Mouse (Mus musculus) telencephalon, adult 2 months (tissue): ENCODE data around the gene Lcmt2.
A peak's percentile ranks its signal among the peaks of the same experiment; 100 is the strongest.
"Not testable (repeated sequence)": the region's sequence is repeated elsewhere in the genome, so short reads cannot be mapped to it uniquely, and the experiment has no call there.

Experiments used
- DNase-seq: peaks from one replicate; pipeline ENCODE4 v3.0.0-alpha.2; 2011; ENCODE audit warnings: low read depth, low spot score

Gene Lcmt2

DNA sequence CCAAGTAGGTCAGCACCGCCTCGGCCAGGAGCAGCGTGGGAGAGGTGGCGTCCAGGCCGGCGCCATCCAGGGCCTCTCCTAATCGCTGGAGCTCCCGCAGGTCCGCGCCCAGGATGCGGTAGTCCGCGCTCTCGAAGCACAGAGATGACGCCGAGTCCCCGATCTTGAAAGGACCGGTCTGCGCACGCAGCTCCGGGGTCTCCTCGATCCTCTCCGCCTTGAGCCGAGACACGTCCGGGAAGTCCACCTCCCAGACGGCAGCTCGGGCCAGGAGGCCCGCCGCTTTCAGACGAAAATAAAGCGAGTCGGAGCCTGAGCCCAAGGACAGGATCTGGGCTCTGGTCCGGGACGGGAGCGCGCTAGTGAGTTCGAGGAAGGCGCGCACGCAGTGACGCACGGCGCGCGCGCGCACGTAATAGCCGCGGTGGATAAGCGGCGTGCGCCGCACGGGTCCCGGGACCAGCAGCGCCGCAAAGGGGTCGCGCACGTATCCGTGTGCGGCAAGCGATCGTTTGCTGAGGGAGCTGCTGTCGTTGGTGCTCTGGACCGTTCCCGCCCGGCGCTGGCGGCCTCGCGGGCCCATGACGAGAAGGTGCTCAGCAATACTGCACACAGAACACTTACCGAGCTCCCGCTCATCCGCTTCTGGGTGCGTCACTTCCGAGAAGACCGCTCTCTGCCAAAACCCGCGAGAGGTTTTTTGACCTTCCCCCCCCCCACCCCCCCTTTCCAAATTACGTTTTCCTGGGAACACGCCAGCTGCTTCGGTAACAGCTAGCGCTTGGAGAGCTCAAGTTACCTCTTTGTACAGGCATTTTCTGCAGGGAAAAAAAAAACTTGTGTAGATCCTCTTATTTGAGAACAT is at the start of gene Lcmt2, which contains the start of gene Adal:
Lcmt2 (minus strand) TSS at position 636 of the 865 bp plus-strand sequence.
Adal (plus strand) TSS at position 411 of the 865 bp plus-strand sequence.
- DNase-seq, result peak; percentile 89

GRCm38 (mm10) chr2:121188530-121188929 is 48.1 kb upstream of the Lcmt2 start:
- DNase-seq, result no peak

GRCm38 (mm10) chr2:121184142-121184541 is 43.7 kb upstream of the Lcmt2 start:
- no peak for DNase-seq

DNA sequence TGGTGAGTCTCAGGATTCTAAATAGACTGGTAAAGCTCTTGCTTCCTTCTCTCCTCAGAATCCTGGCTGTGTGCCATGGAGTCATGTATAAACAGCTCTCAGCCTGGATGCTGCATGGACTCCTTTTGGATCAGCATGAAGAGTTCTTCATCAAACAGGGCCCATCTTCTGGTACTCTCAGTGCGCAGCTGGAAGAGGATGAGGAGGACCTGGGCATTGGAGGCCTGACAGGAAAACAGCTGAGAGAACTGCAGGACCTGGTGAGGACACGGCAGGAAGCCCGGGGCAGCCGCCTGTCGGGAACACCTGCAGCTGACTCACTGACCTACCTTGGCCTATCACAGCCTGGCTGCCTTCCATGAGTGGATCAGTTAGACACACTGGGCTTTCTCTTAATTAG is 43.0 kb upstream of the Lcmt2 start:
- DNase-seq, result no peak

GRCm38 (mm10) chr2:121178828-121179479 is 38.5 kb upstream of the Lcmt2 start:
- no peak for DNase-seq

- peak; percentile 63 for DNase-seq
These were observed 30.7 kb upstream of the Lcmt2 start, which contains the start of gene Zscan29 for GRCm38 (mm10) chr2:121170980-121171742. Gene Zscan29 (minus strand): TSS chr2:121171125.

DNA sequence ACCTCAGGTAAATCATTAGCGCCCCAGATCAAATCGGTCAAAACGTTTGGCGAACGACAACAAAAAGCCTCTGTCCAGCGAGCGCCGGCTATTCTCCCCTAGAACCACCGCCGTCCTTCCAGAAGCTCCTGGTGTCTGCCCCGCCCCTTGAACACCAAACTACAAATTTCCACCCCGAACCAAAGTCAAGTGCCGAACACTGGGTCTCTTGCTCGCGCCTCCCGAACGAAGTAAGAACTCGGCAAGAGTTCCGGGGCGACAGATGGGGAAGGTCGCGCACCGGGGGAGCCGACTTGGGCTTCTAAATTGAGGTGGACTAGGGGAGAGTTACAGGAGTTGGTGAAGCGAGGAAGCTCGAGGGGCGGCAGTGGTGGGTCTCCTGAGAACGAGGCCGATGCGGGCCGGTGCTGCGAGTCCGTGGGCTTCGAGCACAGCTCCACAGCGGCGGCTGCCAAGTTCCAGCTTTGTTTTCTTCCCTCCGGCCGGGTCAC is 30.1 kb upstream of the Lcmt2 start, which contains the start of gene Tubgcp4:
Tubgcp4 (plus strand) TSS at position 174 of the 491 bp plus-strand sequence.
- DNase-seq, result no peak

- no peak for DNase-seq
These were observed 29.4 kb upstream of the Lcmt2 start for GRCm38 (mm10) chr2:121169902-121170301.

DNA sequence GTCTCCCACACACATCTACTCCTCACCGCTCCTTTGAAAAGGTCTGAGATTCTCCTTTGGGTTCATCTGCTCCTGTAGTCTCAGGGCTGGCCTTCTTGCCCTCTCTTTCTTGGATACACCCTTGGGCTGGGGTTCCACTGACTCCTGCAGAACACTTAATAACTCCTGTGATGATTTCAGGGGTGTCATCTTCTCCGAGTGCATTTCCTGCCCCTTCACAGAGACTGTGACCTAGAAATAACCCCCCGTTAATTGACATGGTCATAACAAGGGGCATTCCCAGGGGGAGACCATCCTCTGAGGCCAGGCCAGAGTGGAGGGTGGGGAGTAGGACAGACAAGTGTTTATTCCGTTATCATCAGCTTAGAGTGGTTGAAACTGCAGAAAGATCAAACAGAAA is 28.7 kb upstream of the Lcmt2 start:
- DNase-seq, result no peak

- DNase-seq, result no peak
These were observed 12.6 kb upstream of the Lcmt2 start for GRCm38 (mm10) chr2:121153100-121153499.

- DNase-seq, result no peak
These were observed 9.2 kb upstream of the Lcmt2 start for GRCm38 (mm10) chr2:121149679-121150078.

DNA sequence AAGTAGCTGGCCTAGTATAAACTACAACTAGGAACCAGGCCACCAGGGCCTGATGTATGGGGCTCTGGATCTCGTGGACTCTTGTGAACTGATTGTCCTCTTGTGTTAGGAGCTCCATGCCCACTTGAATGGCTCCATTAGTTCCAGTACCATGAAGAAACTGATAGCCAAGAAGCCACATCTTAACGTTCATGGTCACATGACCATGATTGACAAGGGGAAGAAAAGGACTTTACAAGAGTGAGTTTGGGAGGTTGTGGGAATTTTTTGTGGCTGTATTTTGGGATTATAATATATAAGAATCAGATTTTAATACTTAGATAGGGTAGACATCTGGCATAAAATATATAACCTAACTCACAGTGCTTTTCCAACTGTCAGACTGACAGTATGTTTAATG is 2.0 kb upstream of the Lcmt2 start:
- no peak for DNase-seq

- DNase-seq, result no peak
These were observed 973 bp upstream of the Lcmt2 start for GRCm38 (mm10) chr2:121141216-121142035.

- DNase-seq, result no peak
These were observed 1.0 kb downstream of the Lcmt2 start for GRCm38 (mm10) chr2:121139266-121140017.

DNA sequence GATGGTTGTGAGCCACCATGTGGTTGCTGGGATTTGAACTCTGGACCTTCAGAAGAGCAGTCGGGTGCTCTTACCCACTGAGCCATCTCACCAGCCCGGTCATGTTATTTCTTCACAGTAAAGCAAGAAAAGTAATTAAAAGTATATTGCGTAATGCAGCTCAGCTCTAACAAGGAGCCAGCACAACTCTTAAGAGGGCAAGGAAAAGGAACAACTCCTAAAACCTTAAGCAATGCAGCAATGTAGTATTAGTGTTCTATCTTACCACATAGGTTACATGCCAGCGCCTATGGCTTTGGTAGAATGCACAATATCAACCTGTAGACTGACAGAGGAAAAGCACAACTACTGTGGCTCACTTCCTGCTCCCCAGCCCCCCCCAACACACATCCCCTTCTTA is 3.1 kb downstream of the Lcmt2 start:
- DNase-seq, result no peak

DNA sequence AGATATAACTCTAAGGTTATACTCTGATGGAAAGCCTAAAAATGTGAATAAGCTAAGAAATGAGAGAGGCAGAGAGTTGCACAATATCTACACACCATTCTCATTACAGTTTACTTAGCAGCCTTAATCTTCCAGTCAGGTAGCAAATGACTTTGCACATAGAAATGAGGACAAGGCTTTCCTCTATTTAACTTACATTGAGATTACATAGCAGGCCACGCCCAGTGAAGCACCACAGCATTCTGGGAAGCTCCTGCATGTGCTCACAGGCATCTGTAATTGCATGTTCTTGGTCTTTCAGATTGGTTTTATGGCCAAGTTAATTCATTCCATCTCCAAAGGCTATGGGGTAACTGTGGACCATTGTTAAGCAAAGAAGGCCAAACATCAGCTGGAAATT is 7.6 kb downstream of the Lcmt2 start:
- no peak for DNase-seq

DNA sequence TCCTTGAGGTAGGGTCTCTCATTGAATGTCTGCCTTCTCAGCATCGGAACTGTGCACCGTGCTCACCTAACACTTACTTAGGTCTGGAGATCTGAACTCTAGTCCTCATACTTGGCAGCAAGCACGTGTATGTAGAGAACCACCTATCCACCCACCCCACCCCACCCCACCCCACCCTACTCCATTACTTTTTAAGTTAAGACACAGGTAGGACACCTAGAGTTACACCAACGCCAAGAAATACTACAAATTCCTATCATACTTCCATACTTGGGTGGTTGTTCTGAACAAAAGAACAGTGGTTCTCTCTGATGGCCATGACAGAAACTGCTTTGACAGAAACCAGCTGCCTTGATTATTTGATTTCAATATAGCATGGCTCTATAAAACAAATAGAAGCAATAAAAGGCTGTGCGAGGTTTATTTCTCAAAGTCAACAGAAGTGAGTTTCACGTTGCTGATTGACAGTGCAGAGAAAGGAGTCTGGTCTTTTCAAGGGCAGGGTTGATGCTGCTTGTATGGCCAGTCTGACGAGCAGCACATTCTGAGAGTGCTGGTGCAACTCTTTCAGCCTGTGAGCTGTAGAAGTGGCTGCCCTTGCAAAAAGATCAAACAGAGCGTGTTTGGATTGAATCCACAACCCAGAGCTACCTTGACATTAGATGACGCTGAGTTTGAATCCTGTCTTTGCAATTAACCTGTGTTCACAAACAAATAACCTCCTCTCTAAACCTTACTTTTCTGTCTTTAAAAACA is 11.4 kb downstream of the Lcmt2 start:
- no peak for DNase-seq

DNA sequence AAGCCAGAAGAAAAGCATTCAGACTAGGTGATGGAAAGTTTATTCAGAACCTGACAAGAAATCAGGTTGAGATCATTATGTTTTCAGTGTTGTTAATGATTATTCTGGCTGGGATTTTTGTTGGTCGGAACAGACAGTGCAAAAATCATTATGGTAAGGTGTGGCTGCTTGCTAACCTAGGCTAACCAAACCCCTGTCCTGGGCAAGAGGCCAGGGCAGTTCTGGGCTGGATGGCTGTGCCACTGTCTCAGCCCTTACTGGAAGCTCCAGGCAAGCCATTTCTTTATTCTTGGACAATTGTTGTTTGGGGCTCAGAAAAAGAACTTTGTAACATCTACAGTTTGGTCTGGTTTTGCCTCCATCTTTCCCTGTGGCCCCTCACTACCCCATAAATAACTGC is 12.9 kb downstream of the Lcmt2 start:
- no peak for DNase-seq

DNA sequence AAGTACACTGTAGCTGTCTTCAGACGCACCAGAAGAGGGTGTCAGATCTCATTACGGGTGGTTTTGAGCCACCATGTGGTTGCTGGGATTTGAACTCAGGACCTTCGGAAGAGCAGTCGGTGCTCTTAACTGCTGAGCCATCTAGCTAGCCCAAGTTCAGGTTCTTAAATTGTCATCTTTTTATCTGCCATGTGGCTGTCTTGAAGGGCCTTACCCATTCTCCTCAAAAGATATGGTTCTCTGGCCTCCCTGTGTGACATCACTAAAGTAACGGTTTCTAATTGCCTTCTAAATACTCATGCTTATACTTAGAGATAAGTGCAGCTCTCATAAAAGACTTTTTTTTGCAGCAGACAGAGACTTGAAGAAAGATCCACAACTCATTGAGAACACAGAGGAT is 14.2 kb downstream of the Lcmt2 start:
- DNase-seq, result not testable (repeated sequence)
